Mouse (Mus musculus) kidney, postnatal 10 days (tissue): ENCODE measurements at regions not wholly inside any gene's neighbourhood (a gene's known extent, or its start where the extent isn't known, plus 50 kb on each side); places are given as distances from the start of the nearest gene placed in this dataset.

Experiments used
- DNase-seq: peaks from one replicate; pipeline ENCODE4 v3.0.0; 2021; ENCODE audit warnings: mixed read lengths

- no peak for DNase-seq
Measured at GRCm38 (mm10) chr9:6608428-6609283, 339.0 kb upstream of the Ddi1 start.
